Mouse (Mus musculus) bone marrow macrophage, adult 2 months (primary cell): ENCODE measurements around the gene Pou3f1.

Experiments
- CTCF ChIP-seq: IDR thresholded peaks from 2 replicates; pipeline ENCODE4 v1.5.1; 2012; ENCODE audit warnings: low read depth, mild to moderate bottlenecking, low read length, moderate library complexity
- POLR2A ChIP-seq: IDR thresholded peaks from 2 replicates; pipeline ENCODE4 v1.6.1; 2012; ENCODE audit warnings: mild to moderate bottlenecking, low read depth, low read length, borderline replicate concordance

GRCm38 (mm10) chr4:124618599-124618998, 38.0 kb upstream of the Pou3f1 start:
- TF ChIP-seq POLR2A (no peak), CTCF (no peak)
